Mouse (Mus musculus) cerebellum, adult 2 months (tissue): ENCODE data around the gene Krt80.

ENCODE experiments used
- CTCF ChIP-seq: fragments of 200-500 bp; IDR thresholded peaks from 2 replicates; pipeline ENCODE4 v1.5.1; 2011; ENCODE audit warnings: low read depth, mild to moderate bottlenecking, control low read depth, low read length, moderate library complexity, borderline replicate concordance; ENCODE audit not compliant: insufficient read depth
- POLR2A ChIP-seq: fragments of 200-500 bp; IDR thresholded peaks from 2 replicates; pipeline ENCODE4 v1.6.1; 2011; ENCODE audit warnings: low read length, control low read depth, borderline replicate concordance; ENCODE audit not compliant: insufficient read depth

GRCm38 (mm10) chr15:101394908-101395307, 24.9 kb upstream of the Krt80 start:
- TF ChIP-seq POLR2A: no peak
- TF ChIP-seq CTCF: peak; percentile 33; the same call in 1 of the 2 replicates
